Mouse (Mus musculus) E14TG2a.4 (cell line): ENCODE results near the gene Shmt2.

Source experiments
- CTCF ChIP-seq: conservative IDR thresholded peaks from 2 replicates; pipeline ENCODE4 v1.5.1; 2014; ENCODE audit warnings: low read length
- NANOG ChIP-seq: IDR thresholded peaks from 2 replicates; pipeline ENCODE4 v1.6.1; 2014; ENCODE audit warnings: borderline replicate concordance, low read length, mixed read lengths
- POU5F1 ChIP-seq: IDR thresholded peaks from 2 replicates; pipeline ENCODE4 v1.6.1; 2014; ENCODE audit warnings: low read length, borderline replicate concordance

GRCm38 (mm10) chr10:127519041-127519701, 3.1 kb downstream of the Shmt2 start:
- TF ChIP-seq CTCF (no peak), NANOG (no peak), POU5F1 (no peak)
